Mouse (Mus musculus): ENCODE data around the gene Irf2bp2.

GRCm38 (mm10) chr8:126578641-126579040 is 15.1 kb downstream of the Irf2bp2 start:
- TF ChIP-seq TAL1 (IDR thresholded peaks at IDR 0.05; ENCODE audit: low read length), result no peak
- TF ChIP-seq GATA1 (IDR thresholded peaks at IDR 0.05; ENCODE audit: low read length), result no peak

Measured in erythroblast, embryonic 14.5 days (primary cell).